Mouse (Mus musculus) bone marrow, adult 2 months (tissue): ENCODE data around the gene Tmco1.

Experiments
- CTCF ChIP-seq: fragments of 200-500 bp; IDR thresholded peaks from 2 replicates; pipeline ENCODE4 v1.5.1; 2011; ENCODE audit warnings: low read length, control low read depth; ENCODE audit not compliant: control insufficient read depth, insufficient read depth
- POLR2A ChIP-seq: fragments of 200-500 bp; IDR thresholded peaks from 2 replicates; pipeline ENCODE4 v1.6.1; 2011; ENCODE audit warnings: low read depth, mild to moderate bottlenecking, control low read depth, low read length, borderline replicate concordance; ENCODE audit not compliant: control insufficient read depth

- no peak for TF ChIP-seq CTCF
- TF ChIP-seq POLR2A: no peak
Observed at GRCm38 (mm10) chr1:167271304-167271703, 36.9 kb upstream of the Tmco1 start.
